Mouse (Mus musculus): ENCODE measurements around the gene Itch. TPM values are rescaled to one million over a fixed set of nuclear protein-coding genes. Genes with fewer than 3 reads are reported as not detected.

Gene Itch
- total RNA-seq, 2 experiments from 2014 or later: 45.2 to 48.1 TPM

Other genes with a start within 250 kb of the Itch start
- gene Eif2s2, start 240.6 kb upstream of the Itch start, total RNA-seq (2021): 100 to 1,000 TPM; 103 to 125 TPM
- 10 to 100 TPM; 25.9 to 37.2 TPM for gene Gm14226, start 115.2 kb upstream of the Itch start, total RNA-seq (2021)
- 10 to 100 TPM; 57.4 to 91.2 TPM for gene Ahcy, start 59.0 kb upstream of the Itch start, total RNA-seq (2021)
- gene Dynlrb1, start 103.0 kb downstream of the Itch start, total RNA-seq (2021): 100 to 1,000 TPM; 259 to 263 TPM
- 100 to 1,000 TPM; 421 to 505 TPM for gene Map1lc3a, start 142.8 kb downstream of the Itch start, total RNA-seq (2021)
- gene Pigu, start 223.9 kb downstream of the Itch start, total RNA-seq (2021): 10 to 100 TPM; 28.5 to 33.5 TPM
- gene Trp53inp2, start 247.6 kb downstream of the Itch start, total RNA-seq (2021): 100 to 1,000 TPM; 234 to 237 TPM

All from adrenal gland, postnatal 10 days (tissue).